Mouse (Mus musculus): ENCODE measurements at regions not wholly inside any gene's neighbourhood (a gene's known extent, or its start where the extent isn't known, plus 50 kb on each side); places are given as distances from the start of the nearest gene placed in this dataset.

GRCm38 (mm10) chr16:77537351-77537750 is 64.5 kb downstream of the Gm11146 start:
- Histone ChIP-seq H3K36me3 (no peaks in the 10 kb centered on the region), H3K4me1 (no peaks in the 10 kb centered on the region; the same call in 1 of the 2 replicates), H3K4me2 (replicated peaks) (no peak overlapping the region), H3K27ac (replicated peaks) (no peak overlapping the region), H3K9me3 (replicated peaks) (no peaks in the 10 kb centered on the region), H3K4me3 (replicated peaks) (no peak overlapping the region), H3K27me3 (no peaks in the 10 kb centered on the region), H3K9ac (no peak overlapping the region)
- no peak for ATAC-seq (ENCODE audit: insufficient number of reproducible peaks, low FRiP score, low TSS enrichment, low read depth)
- 68% methylated on average over 4 of the region's 4 CpGs for WGBS

GRCm38 (mm10) chr16:77536746-77537145 is 65.1 kb downstream of the Gm11146 start:
- H3K4me2 ChIP-seq (replicated peaks) = no peak overlapping the region
- no peak overlapping the region for H3K27ac ChIP-seq (replicated peaks)
- H3K9ac ChIP-seq = no peak overlapping the region
- no peak for ATAC-seq (ENCODE audit: insufficient number of reproducible peaks, low FRiP score, low TSS enrichment, low read depth)
- no peaks in the 10 kb centered on the region for H3K36me3 ChIP-seq
- WGBS = 59% methylated on average over 10 of the region's 10 CpGs
- no peaks in the 10 kb centered on the region for H3K9me3 ChIP-seq (replicated peaks)
- H3K4me1 ChIP-seq = no peaks in the 10 kb centered on the region; the same call in 1 of the 2 replicates
- no peaks in the 10 kb centered on the region for H3K27me3 ChIP-seq
- H3K4me3 ChIP-seq (replicated peaks) = no peak overlapping the region

GRCm38 (mm10) chr16:77536314-77536713 is 65.6 kb downstream of the Gm11146 start:
- Histone ChIP-seq H3K27me3 (no peaks in the 10 kb centered on the region), H3K4me3 (replicated peaks) (no peak overlapping the region), H3K36me3 (no peaks in the 10 kb centered on the region), H3K9ac (no peak overlapping the region), H3K9me3 (replicated peaks) (no peaks in the 10 kb centered on the region), H3K4me2 (replicated peaks) (no peak overlapping the region), H3K4me1 (no peaks in the 10 kb centered on the region; the same call in 1 of the 2 replicates), H3K27ac (replicated peaks) (no peak overlapping the region)
- WGBS = 67% methylated on average over 6 of the region's 6 CpGs
- no peak for ATAC-seq (ENCODE audit: insufficient number of reproducible peaks, low FRiP score, low TSS enrichment, low read depth)

GRCm38 (mm10) chr16:77535021-77535420 is 66.9 kb downstream of the Gm11146 start:
- Histone ChIP-seq H3K36me3 (no peaks in the 10 kb centered on the region), H3K4me1 (no peaks in the 10 kb centered on the region; the same call in 1 of the 2 replicates), H3K27me3 (no peaks in the 10 kb centered on the region), H3K4me2 (replicated peaks) (no peak overlapping the region), H3K27ac (replicated peaks) (no peak overlapping the region), H3K9me3 (replicated peaks) (0 out of 2 replicates have a peak, but pooled peaks cover 5% of the 10 kb centered on the region), H3K4me3 (replicated peaks) (no peak overlapping the region), H3K9ac (no peak overlapping the region)
- WGBS = 75% methylated on average over 3 of the region's 3 CpGs
- no peak for ATAC-seq (ENCODE audit: insufficient number of reproducible peaks, low FRiP score, low TSS enrichment, low read depth)

- Histone ChIP-seq H3K36me3 (peaks cover 7% of the 10 kb centered on the region; the same call in 1 of the 2 replicates), H3K9ac (no peak overlapping the region), H3K9me3 (replicated peaks) (0 out of 2 replicates have a peak, but pooled peaks cover 5% of the 10 kb centered on the region), H3K4me1 (no peaks in the 10 kb centered on the region), H3K4me2 (replicated peaks) (no peak overlapping the region), H3K27me3 (no peaks in the 10 kb centered on the region), H3K4me3 (replicated peaks) (no peak overlapping the region), H3K27ac (replicated peaks) (no peak overlapping the region)
- ATAC-seq (ENCODE audit: insufficient number of reproducible peaks, low FRiP score, low TSS enrichment, low read depth) = no peak
- 66% methylated on average over 10 of the region's 10 CpGs for WGBS
These were observed 70.3 kb downstream of the Gm11146 start for GRCm38 (mm10) chr16:77531596-77531995.

GRCm38 (mm10) chr16:77527951-77528350 is 73.9 kb downstream of the Gm11146 start:
- H3K9ac ChIP-seq = no peak overlapping the region

GRCm38 (mm10) chr16:77514606-77515005 is 87.3 kb downstream of the Gm11146 start:
- 65% methylated on average over 3 of the region's 3 CpGs for WGBS
- Histone ChIP-seq H3K4me3 (replicated peaks) (no peak overlapping the region), H3K27ac (replicated peaks) (no peak overlapping the region), H3K4me2 (replicated peaks) (no peak overlapping the region), H3K36me3 (no peaks in the 10 kb centered on the region), H3K9ac (no peak overlapping the region), H3K27me3 (no peaks in the 10 kb centered on the region), H3K9me3 (replicated peaks) (no peaks in the 10 kb centered on the region), H3K4me1 (no peaks in the 10 kb centered on the region)
- no peak for ATAC-seq (ENCODE audit: insufficient number of reproducible peaks, low FRiP score, low TSS enrichment, low read depth)

More at GRCm38 (mm10) chr16:77527951-77528350, 73.9 kb downstream of the Gm11146 start:
- no peak overlapping the region for H3K4me2 ChIP-seq (replicated peaks)
- H3K4me1 ChIP-seq = no peaks in the 10 kb centered on the region
- H3K4me3 ChIP-seq (replicated peaks) = no peak overlapping the region
- H3K27me3 ChIP-seq = no peaks in the 10 kb centered on the region
- 41% methylated on average over 1 of the region's 1 CpGs for WGBS
- H3K36me3 ChIP-seq = peaks cover 7% of the 10 kb centered on the region; the same call in 1 of the 2 replicates
- no peak overlapping the region for H3K27ac ChIP-seq (replicated peaks)
- no peak for ATAC-seq (ENCODE audit: insufficient number of reproducible peaks, low FRiP score, low TSS enrichment, low read depth)
- 0 out of 2 replicates have a peak, but pooled peaks cover 5% of the 10 kb centered on the region for H3K9me3 ChIP-seq (replicated peaks)

GRCm38 (mm10) chr16:77503556-77503955 is 98.3 kb downstream of the Gm11146 start:
- no peaks in the 10 kb centered on the region; the same call in 1 of the 2 replicates for H3K4me1 ChIP-seq
- 0 out of 2 replicates have a peak, but pooled peaks cover 2% of the 10 kb centered on the region for H3K36me3 ChIP-seq
- H3K27ac ChIP-seq (replicated peaks) = no peak overlapping the region
- 53% methylated on average over 5 of the region's 5 CpGs for WGBS
- H3K4me3 ChIP-seq (replicated peaks) = no peak overlapping the region; the same call in 1 of the 2 replicates
- no peak for ATAC-seq (ENCODE audit: insufficient number of reproducible peaks, low FRiP score, low TSS enrichment, low read depth)
- 0 out of 2 replicates have a peak overlapping the region, but pooled peaks have one; percentile 10 for H3K4me2 ChIP-seq (replicated peaks)
- no peak overlapping the region for H3K9ac ChIP-seq
- H3K27me3 ChIP-seq = no peaks in the 10 kb centered on the region
- no peaks in the 10 kb centered on the region for H3K9me3 ChIP-seq (replicated peaks)

- Histone ChIP-seq H3K36me3 (0 out of 2 replicates have a peak, but pooled peaks cover 2% of the 10 kb centered on the region), H3K4me2 (replicated peaks) (no peak overlapping the region), H3K4me1 (no peaks in the 10 kb centered on the region; the same call in 1 of the 2 replicates), H3K27ac (replicated peaks) (no peak overlapping the region), H3K9ac (no peak overlapping the region), H3K27me3 (no peaks in the 10 kb centered on the region), H3K9me3 (replicated peaks) (no peaks in the 10 kb centered on the region), H3K4me3 (replicated peaks) (no peak overlapping the region)
- 75% methylated on average over 5 of the region's 5 CpGs for WGBS
- ATAC-seq (ENCODE audit: insufficient number of reproducible peaks, low FRiP score, low TSS enrichment, low read depth) = no peak
These were observed 99.0 kb downstream of the Gm11146 start for GRCm38 (mm10) chr16:77502916-77503315.

- H3K36me3 ChIP-seq = 0 out of 2 replicates have a peak, but pooled peaks cover 2% of the 10 kb centered on the region
- H3K27me3 ChIP-seq = no peaks in the 10 kb centered on the region
- H3K4me3 ChIP-seq (replicated peaks) = peak overlapping the region; percentile 28
- no peaks in the 10 kb centered on the region; the same call in 1 of the 2 replicates for H3K4me1 ChIP-seq
- no peak overlapping the region for H3K27ac ChIP-seq (replicated peaks)
- no peak overlapping the region for H3K9ac ChIP-seq
- no peak overlapping the region; the same call in 1 of the 2 replicates for H3K4me2 ChIP-seq (replicated peaks)
- WGBS = 57% methylated on average over 3 of the region's 3 CpGs
- H3K9me3 ChIP-seq (replicated peaks) = no peaks in the 10 kb centered on the region
- no peak for ATAC-seq (ENCODE audit: insufficient number of reproducible peaks, low FRiP score, low TSS enrichment, low read depth)
These were observed 99.9 kb downstream of the Gm11146 start for GRCm38 (mm10) chr16:77502026-77502425.

- WGBS = 19% methylated on average over 4 of the region's 4 CpGs
- Histone ChIP-seq H3K27ac (replicated peaks) (peak overlapping the region; percentile 91), H3K27me3 (no peaks in the 10 kb centered on the region), H3K36me3 (no peaks in the 10 kb centered on the region), H3K9ac (peak overlapping the region; percentile 24; the same call in 1 of the 2 replicates), H3K4me1 (no peaks in the 10 kb centered on the region; the same call in 1 of the 2 replicates), H3K4me2 (replicated peaks) (peak overlapping the region; percentile 44), H3K4me3 (replicated peaks) (peak overlapping the region; percentile 37), H3K9me3 (replicated peaks) (no peaks in the 10 kb centered on the region)
- ATAC-seq (ENCODE audit: insufficient number of reproducible peaks, low FRiP score, low TSS enrichment, low read depth) = no peak
These were observed 100.9 kb downstream of the Gm11146 start for GRCm38 (mm10) chr16:77500981-77501380.

GRCm38 (mm10) chr16:77500413-77500812 is 101.5 kb downstream of the Gm11146 start:
- Histone ChIP-seq H3K9me3 (replicated peaks) (no peaks in the 10 kb centered on the region), H3K4me2 (replicated peaks) (peak overlapping the region; percentile 44), H3K36me3 (no peaks in the 10 kb centered on the region), H3K4me3 (replicated peaks) (peak overlapping the region; percentile 37), H3K4me1 (no peaks in the 10 kb centered on the region; the same call in 1 of the 2 replicates), H3K27ac (replicated peaks) (peak overlapping the region; percentile 91), H3K9ac (0 out of 2 replicates have a peak overlapping the region, but pooled peaks have one; percentile 22), H3K27me3 (no peaks in the 10 kb centered on the region)
- peak; percentile 76 for ATAC-seq (ENCODE audit: insufficient number of reproducible peaks, low FRiP score, low TSS enrichment, low read depth)
- WGBS = 18% methylated on average over 6 of the region's 6 CpGs
